Mouse (Mus musculus): ENCODE measurements around the gene Eef2. TPM values are rescaled to one million over a fixed set of nuclear protein-coding genes. Genes with fewer than 3 reads are reported as not detected.
"Not testable (repeated sequence)": the region's sequence is repeated elsewhere in the genome, so short reads cannot be mapped to it uniquely, and the experiment has no call there.

Gene Eef2
- polyA plus RNA-seq, 1 experiment: 1,507 TPM

DNA sequence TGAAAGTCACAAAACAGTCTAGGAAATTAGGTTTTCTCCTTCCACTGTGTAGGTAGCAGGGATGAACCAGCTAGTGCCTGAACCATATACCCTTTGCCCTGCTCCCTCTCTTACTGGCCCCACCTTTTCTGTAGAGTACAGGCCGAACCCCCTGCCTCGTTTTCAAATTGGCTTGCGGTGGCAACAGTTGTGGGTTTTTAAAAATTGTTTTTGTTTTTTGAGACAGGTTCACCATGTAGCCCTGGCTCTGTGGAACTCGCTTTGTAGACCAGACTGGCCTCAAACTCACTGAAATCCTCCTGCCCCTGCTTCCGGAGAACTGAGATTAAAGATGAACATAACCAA lies 8.4 kb upstream of the Eef2 start:
- Histone ChIP-seq H3K4me1 (ENCODE audit: control insufficient read depth, insufficient read depth, low read length) (peaks cover 16% of the 10 kb centered on the region), H3K36me3 (ENCODE audit: control insufficient read depth, insufficient read depth, low read length) (no peaks in the 10 kb centered on the region; the same call in 1 of the 2 replicates), H3K4me3 (ENCODE audit: control insufficient read depth, low read depth, low read length) (peak overlapping the region; percentile 85), H3K27me3 (ENCODE audit: control insufficient read depth, insufficient read depth, low read length) (no peaks in the 10 kb centered on the region), H3K27ac (ENCODE audit: control insufficient read depth, insufficient read depth, low read depth, low read length) (peak overlapping the region; percentile 59)
- no peak for TF ChIP-seq CTCF (IDR thresholded peaks at IDR 0.05; ENCODE audit: control insufficient read depth, insufficient read depth, insufficient replicate concordance, low read depth, low read length)
- TF ChIP-seq POLR2A (IDR thresholded peaks at IDR 0.05; ENCODE audit: control insufficient read depth, low read depth, low read length): no peak

DNA sequence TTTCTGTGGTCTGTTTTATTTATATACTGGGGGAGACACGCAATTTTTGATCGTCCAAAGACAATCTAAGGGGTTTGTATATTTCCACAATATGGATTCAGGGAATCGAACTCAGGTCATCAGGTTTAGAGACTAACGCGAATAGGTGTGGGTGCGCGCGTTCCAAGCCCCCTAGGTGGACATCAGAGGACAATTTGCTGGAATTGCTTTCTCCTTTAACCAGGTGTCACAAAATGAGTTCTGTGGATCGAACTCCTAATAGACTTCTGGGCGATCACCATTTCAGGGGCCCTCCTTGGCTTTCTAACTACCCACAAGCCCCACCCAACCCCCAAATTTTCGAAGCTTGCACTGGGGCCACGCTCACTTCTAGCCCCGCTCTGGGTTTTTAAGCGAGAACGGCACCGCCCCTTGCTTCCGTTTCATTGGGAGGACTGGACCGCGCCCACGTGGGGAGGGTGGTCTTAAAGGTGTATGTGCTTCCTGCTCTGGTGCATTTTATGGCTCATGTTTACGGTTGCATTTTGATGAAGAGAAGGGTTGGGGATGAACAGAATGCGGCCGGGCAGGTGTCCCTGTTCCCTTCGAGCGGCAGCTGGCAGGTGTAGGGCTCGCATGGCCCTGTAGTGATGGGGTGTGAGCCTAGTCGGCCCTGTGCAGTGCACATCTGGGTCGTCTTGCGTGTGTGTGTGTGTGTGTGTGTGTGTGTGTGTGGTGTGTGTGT lies 7.7 kb upstream of the Eef2 start:
- no peaks in the 10 kb centered on the region for H3K27me3 ChIP-seq (ENCODE audit: control insufficient read depth, insufficient read depth, low read length)
- peaks cover 20% of the 10 kb centered on the region for H3K4me1 ChIP-seq (ENCODE audit: control insufficient read depth, insufficient read depth, low read length)
- peak overlapping the region; percentile 59 for H3K27ac ChIP-seq (ENCODE audit: control insufficient read depth, insufficient read depth, low read depth, low read length)
- H3K4me3 ChIP-seq (ENCODE audit: control insufficient read depth, low read depth, low read length): peak overlapping the region; percentile 85
- TF ChIP-seq CTCF (IDR thresholded peaks at IDR 0.05; ENCODE audit: control insufficient read depth, insufficient read depth, insufficient replicate concordance, low read depth, low read length): no peak
- 0 out of 2 replicates have a peak, but pooled peaks have one; percentile 25 for TF ChIP-seq POLR2A (IDR thresholded peaks at IDR 0.05; ENCODE audit: control insufficient read depth, low read depth, low read length)
- no peaks in the 10 kb centered on the region; the same call in 1 of the 2 replicates for H3K36me3 ChIP-seq (ENCODE audit: control insufficient read depth, insufficient read depth, low read length)

DNA sequence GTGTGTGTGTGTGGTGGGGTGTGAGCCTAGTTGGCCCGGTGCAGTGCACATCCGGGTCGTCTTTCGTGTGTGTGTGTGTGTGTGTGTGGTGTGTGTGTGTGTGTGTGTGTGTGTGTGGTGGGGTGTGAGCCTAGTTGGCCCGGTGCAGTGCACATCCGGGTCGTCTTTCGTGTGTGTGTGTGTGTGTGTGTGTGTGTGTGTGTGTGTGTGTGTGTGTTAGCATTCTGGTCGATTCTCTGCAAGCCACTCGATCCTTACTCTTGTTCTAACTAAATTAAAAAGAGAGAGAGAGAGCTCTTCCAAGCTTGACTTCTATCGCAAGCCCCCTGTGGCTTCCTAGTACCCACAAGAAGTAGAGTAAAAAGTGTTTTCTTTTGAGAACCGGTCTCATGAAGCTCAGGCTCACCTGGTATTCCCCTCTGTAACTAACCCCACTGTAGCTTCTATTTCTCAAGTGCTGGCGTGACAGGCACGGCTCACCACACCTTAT lies 7.0 kb upstream of the Eef2 start:
- peaks cover 23% of the 10 kb centered on the region for H3K4me1 ChIP-seq (ENCODE audit: control insufficient read depth, insufficient read depth, low read length)
- H3K4me3 ChIP-seq (ENCODE audit: control insufficient read depth, low read depth, low read length); H3K36me3 ChIP-seq (ENCODE audit: control insufficient read depth, insufficient read depth, low read length); H3K27me3 ChIP-seq (ENCODE audit: control insufficient read depth, insufficient read depth, low read length): not testable (repeated sequence)
- H3K27ac ChIP-seq (ENCODE audit: control insufficient read depth, insufficient read depth, low read depth, low read length): peak overlapping the region; percentile 10; the same call in 1 of the 2 replicates

DNA sequence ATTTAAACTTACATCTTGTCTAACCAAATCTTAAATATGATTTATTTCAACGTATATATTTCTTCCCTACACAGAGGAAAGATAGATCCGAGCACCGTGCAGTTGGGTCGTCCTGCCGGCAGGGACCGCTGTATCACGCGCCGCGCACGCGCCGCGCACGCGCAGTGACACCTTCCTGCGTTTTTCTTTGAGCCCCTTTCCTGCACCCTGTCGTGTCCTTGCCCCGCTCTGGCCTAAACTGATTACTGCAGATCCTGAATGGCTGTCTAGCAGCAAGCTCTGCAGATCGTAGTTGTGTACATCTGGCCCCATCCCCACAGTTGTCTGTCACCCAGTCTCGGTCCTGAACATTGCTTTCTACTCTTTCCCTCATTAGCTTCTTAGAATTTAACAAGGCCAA lies 3.3 kb upstream of the Eef2 start:
- Histone ChIP-seq H3K4me3 (ENCODE audit: control insufficient read depth, low read depth, low read length) (peak overlapping the region; percentile 72), H3K36me3 (ENCODE audit: control insufficient read depth, insufficient read depth, low read length) (no peaks in the 10 kb centered on the region), H3K4me1 (ENCODE audit: control insufficient read depth, insufficient read depth, low read length) (peaks cover 29% of the 10 kb centered on the region), H3K27me3 (ENCODE audit: control insufficient read depth, insufficient read depth, low read length) (no peaks in the 10 kb centered on the region), H3K27ac (ENCODE audit: control insufficient read depth, insufficient read depth, low read depth, low read length) (peak overlapping the region; percentile 81)
- peak; percentile 51; the same call in 1 of the 2 replicates for TF ChIP-seq POLR2A (IDR thresholded peaks at IDR 0.05; ENCODE audit: control insufficient read depth, low read depth, low read length)
- peak; percentile 82; the same call in 1 of the 2 replicates for TF ChIP-seq CTCF (IDR thresholded peaks at IDR 0.05; ENCODE audit: control insufficient read depth, insufficient read depth, insufficient replicate concordance, low read depth, low read length)

DNA sequence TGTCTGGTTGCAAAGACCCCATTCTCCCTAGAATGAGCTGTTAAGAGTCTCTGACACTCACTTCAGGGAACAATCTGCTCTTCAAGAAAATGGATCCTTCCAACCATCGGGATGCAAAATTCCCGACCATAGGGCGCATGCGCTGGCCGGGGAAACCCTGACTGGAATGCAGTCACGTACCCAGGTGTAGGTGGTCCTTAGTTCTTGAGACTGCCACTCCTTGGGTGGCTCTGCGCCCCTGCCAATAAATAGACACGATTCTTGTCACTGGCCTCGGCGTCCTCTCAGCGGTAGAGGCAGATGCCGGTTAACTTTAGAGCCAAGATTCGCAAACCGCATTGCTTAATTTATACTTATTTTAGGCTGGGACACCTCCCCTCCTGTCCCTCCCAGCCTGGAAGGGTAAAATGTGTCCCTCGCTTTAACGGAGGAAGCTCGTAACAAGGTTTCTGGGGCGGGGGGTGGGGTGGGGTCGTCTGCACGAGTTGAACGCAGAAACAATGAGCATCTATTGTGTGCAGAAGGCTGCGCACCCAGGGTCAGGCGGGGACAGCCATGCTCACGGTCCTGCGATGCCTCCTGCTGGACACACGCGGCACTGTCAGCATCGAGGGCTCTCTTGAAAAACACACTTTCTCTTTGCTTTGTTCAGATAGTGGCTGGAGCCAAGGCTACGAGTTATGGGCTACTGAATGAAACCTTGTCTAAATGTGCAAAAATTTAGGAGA lies 1.6 kb upstream of the Eef2 start:
- TF ChIP-seq POLR2A (IDR thresholded peaks at IDR 0.05; ENCODE audit: control insufficient read depth, low read depth, low read length): no peak
- TF ChIP-seq CTCF (IDR thresholded peaks at IDR 0.05; ENCODE audit: control insufficient read depth, insufficient read depth, insufficient replicate concordance, low read depth, low read length): peak; percentile 94; the same call in 1 of the 2 replicates
- Histone ChIP-seq H3K4me3 (ENCODE audit: control insufficient read depth, low read depth, low read length) (peak overlapping the region; percentile 45), H3K27ac (ENCODE audit: control insufficient read depth, insufficient read depth, low read depth, low read length) (peak overlapping the region; percentile 65), H3K36me3 (ENCODE audit: control insufficient read depth, insufficient read depth, low read length) (no peaks in the 10 kb centered on the region; the same call in none of the 2 replicates), H3K27me3 (ENCODE audit: control insufficient read depth, insufficient read depth, low read length) (no peaks in the 10 kb centered on the region), H3K4me1 (ENCODE audit: control insufficient read depth, insufficient read depth, low read length) (peaks cover 24% of the 10 kb centered on the region)

DNA sequence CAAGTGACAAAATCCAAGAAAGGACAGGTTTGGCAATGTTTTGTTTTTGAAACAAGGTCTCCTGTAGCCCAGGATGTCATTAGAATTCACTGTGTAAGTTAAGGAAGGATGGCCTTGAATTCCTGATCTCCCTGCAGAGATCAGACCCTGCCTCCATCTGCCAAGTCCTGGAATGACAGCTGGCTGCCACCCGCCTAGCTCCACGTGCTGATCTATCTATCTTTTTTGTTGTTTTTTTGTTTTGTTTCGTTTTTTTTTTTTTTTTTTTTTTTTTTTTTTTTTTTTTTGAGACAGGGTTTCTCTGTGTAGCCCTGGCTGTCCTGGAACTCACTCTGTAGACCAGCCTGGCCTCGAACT lies 1.1 kb upstream of the Eef2 start:
- not testable (repeated sequence) for H3K27me3 ChIP-seq (ENCODE audit: control insufficient read depth, insufficient read depth, low read length); H3K36me3 ChIP-seq (ENCODE audit: control insufficient read depth, insufficient read depth, low read length); H3K4me3 ChIP-seq (ENCODE audit: control insufficient read depth, low read depth, low read length)
- peaks cover 24% of the 10 kb centered on the region for H3K4me1 ChIP-seq (ENCODE audit: control insufficient read depth, insufficient read depth, low read length)
- peak overlapping the region; percentile 25; the same call in 1 of the 2 replicates for H3K27ac ChIP-seq (ENCODE audit: control insufficient read depth, insufficient read depth, low read depth, low read length)

DNA sequence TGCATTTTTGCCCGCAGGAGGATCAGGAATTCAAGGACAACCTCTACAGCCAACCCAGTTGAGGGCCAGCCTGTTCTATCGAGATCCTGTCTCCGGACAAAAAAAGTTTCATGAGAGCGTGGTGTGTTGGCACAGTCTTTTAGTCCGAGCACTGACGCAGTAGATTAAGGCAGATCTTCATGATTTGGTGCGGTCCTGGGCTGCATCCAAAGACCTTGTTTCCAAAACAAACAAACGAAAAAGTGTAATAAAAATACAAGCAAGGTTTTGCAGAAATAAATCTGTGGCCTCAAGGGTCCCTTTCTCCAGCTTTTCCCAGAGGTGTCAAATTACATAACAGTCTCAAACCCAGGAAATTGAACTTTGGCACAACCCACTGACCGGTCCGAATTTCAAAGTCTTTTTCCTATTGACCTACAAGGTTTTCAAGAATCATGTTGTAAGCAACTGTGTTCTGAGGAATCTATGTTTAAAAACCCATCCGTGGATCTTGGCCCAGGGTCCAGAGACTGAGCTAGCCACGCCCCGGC lies 430 bp upstream of the Eef2 start:
- Histone ChIP-seq H3K36me3 (ENCODE audit: control insufficient read depth, insufficient read depth, low read length) (no peaks in the 10 kb centered on the region; the same call in none of the 2 replicates), H3K27ac (ENCODE audit: control insufficient read depth, insufficient read depth, low read depth, low read length) (peak overlapping the region; percentile 97), H3K4me1 (ENCODE audit: control insufficient read depth, insufficient read depth, low read length) (peaks cover 24% of the 10 kb centered on the region), H3K4me3 (ENCODE audit: control insufficient read depth, low read depth, low read length) (peak overlapping the region; percentile 94), H3K27me3 (ENCODE audit: control insufficient read depth, insufficient read depth, low read length) (no peaks in the 10 kb centered on the region)
- no peak for TF ChIP-seq POLR2A (IDR thresholded peaks at IDR 0.05; ENCODE audit: control insufficient read depth, low read depth, low read length)
- TF ChIP-seq CTCF (IDR thresholded peaks at IDR 0.05; ENCODE audit: control insufficient read depth, insufficient read depth, insufficient replicate concordance, low read depth, low read length): no peak
